Comparison of ENCODE assay signal across 8 mouse cellular contexts in genomic region chr8:80868801-80869323, GRCm38 (mm10). TPM values are rescaled to one million over a fixed set of nuclear protein-coding genes. Genes with fewer than 3 reads are reported as not detected.
DNase-seq lines count a peak whose midpoint lies in the region; TF ChIP-seq lines count a peak whose summit lies in the region.

No protein-coding gene starts in this region.

- H3K9me3 ChIP-seq in embryonic facial prominence, embryonic 10.5 days, result no peaks in the 10 kb centered on the region

- TF ChIP-seq CTCF in left cerebral cortex, adult 2 months (IDR thresholded peaks at IDR 0.05), result no peak

- intact Hi-C loops in heart, postnatal 14 days (cut with DNase I), result no loop called here
- intact Hi-C loops in left cerebral cortex, adult 2 months (cut with DNase I), result no loop called here
- intact Hi-C loops in left cerebral cortex, postnatal 4 days (cut with DNase I), result no loop called here

- peaks cover 53% of the 10 kb centered on the region for H3K4me1 ChIP-seq in embryonic facial prominence, embryonic 10.5 days

- H3K27me3 ChIP-seq in embryonic facial prominence, embryonic 10.5 days (replicated peaks; ENCODE audit: low read depth, poor library complexity, severe bottlenecking), result no peaks in the 10 kb centered on the region

- 0 out of 2 replicates have a peak, but pooled peaks cover 7% of the 10 kb centered on the region for H3K36me3 ChIP-seq in embryonic facial prominence, embryonic 10.5 days (replicated peaks)

- H3K27ac ChIP-seq in embryonic facial prominence, embryonic 10.5 days (replicated peaks), result 0 out of 2 replicates have a peak overlapping the region, but pooled peaks have one; percentile 24
- no peak overlapping the region; the same call in 1 of the 2 replicates for H3K27ac ChIP-seq in left cerebral cortex, adult 2 months

- 82% methylated on average over 11 of the region's 11 CpGs for WGBS in embryonic facial prominence, embryonic 10.5 days

- no peak overlapping the region for H3K4me3 ChIP-seq in embryonic facial prominence, embryonic 10.5 days
- H3K4me3 ChIP-seq in left cerebral cortex, adult 2 months, result no peak overlapping the region

- peak; percentile 71 to 78 for DNase-seq in heart, adult 18-20 months
- no peak for DNase-seq in heart, postnatal 14 days
- DNase-seq in embryonic facial prominence, embryonic 10.5 days (ENCODE audit: low spot score), result no peak
- peak; percentile 57 for DNase-seq in heart, postnatal 4 days
- peak; percentile 66 for DNase-seq in lung, postnatal 36 days
- DNase-seq in left cerebral cortex, adult 2 months (ENCODE audit: extremely low spot score in 1 of 2, low spot score in 2 of 2), result no peak
- DNase-seq in left cerebral cortex, postnatal 4 days, result no peak
- no peak for DNase-seq in urinary bladder, postnatal 36 days (ENCODE audit: low spot score in 2 of 2)

RNA-seq across cellular contexts. Expression of gene Gab1, which starts 11.5 kb away (rescaled TPM):
- 10 to 100 TPM; 30.2 to 35.5 TPM for total RNA-seq in heart, adult 18-20 months (2021)
- 10 to 100 TPM; 35.5 to 40.0 TPM for total RNA-seq in heart, postnatal 14 days (2021)
- 14.5 and 15.0 TPM in 2 replicates for polyA plus RNA-seq in embryonic facial prominence, embryonic 10.5 days (2016; fragmentation: Nextera tagmentation; extraction: Ambion mirVana)
- 10 to 100 TPM; 52.2 to 58.7 TPM for total RNA-seq in heart, postnatal 4 days (2021)
- 10 to 100 TPM; 11.4 to 13.0 TPM for total RNA-seq in left cerebral cortex, adult 2 months (2021)
- 10 to 100 TPM; 15.0 to 16.1 TPM for total RNA-seq in left cerebral cortex, postnatal 4 days (2021)

Comparison
In these comparisons a context has a peak if more than half of its experiments do, and no peak if none do; other contexts are left out.
1. DNase-seq: peak in heart, adult 18-20 months (2 of 2), heart, postnatal 4 days (single experiment) and lung, postnatal 36 days (single experiment); none in heart, postnatal 14 days (0 of 2), embryonic facial prominence, embryonic 10.5 days (single experiment), left cerebral cortex, adult 2 months (0 of 2), left cerebral cortex, postnatal 4 days (single experiment) and urinary bladder, postnatal 36 days (0 of 2).